Mouse (Mus musculus) common myeloid progenitor, adult 5-6 weeks (primary cell): Measurements from ENCODE around the gene Gm7233. TPM values are rescaled to one million over a fixed set of nuclear protein-coding genes. Genes with fewer than 3 reads are reported as not detected.
"Not testable (repeated sequence)": the region's sequence is repeated elsewhere in the genome, so short reads cannot be mapped to it uniquely, and the experiment has no call there.

Experiments
- ATAC-seq: replicated peaks from 2 replicates; pipeline ENCODE4 v1.8.0; 2016; ENCODE audit warnings: low read depth, mild to moderate bottlenecking, moderate TSS enrichment, inconsistent platforms; ENCODE audit not compliant: poor library complexity, severe bottlenecking
- total RNA-seq: library from RNA; stranded (forward); fragments of 200-1000, 187-1606 nt; gene quantifications from 2 replicates; pipeline ENCODE4 v1.2.3, GENCODE M21; 2017

The Gm7233 gene
- not detected in 2 replicates for total RNA-seq

DNA sequence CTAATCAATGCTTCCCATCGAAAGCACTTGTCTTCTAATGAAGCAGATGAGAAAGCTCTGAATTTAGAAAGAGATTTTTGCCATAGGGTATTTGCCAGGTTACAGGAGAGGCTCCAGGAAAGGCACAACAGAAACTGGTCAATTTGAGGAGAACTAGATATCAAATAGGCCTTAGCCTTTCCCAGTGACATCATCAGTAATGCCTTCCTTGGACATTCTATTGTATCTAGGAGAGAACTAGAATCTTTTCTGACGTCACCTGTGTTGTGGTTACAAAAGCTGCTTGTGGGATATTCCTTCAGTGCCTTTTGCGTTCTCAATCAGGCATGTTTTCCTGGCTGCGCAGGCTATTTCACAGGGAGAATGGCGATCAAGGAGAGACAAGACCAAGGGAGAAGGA, at the start of gene Gm7233:
Gene Gm7233, plus strand, starts transcription at position 301 of the 400 bp plus-strand sequence.
- ATAC-seq, result not testable (repeated sequence)

DNA sequence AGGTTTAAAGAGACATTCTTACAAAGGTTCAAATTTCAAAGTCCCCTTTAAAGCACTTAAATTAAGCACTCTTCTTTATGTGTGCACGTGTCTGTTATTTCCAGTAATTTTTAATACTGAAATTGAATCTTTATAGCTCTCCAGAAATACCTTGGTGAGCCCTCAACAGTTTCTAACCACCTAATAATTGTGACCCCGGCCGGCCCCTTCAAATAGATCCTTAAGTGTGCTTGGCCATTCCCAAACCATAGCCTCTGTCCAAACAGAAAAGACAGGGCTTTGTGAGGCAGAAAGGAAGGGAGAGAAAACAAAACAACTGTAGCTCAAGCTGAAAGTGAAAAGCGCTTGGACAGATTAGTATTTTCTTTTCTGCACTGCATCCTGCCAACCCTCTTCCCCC, 12.5 kb upstream of the Gm7233 start:
- ATAC-seq, result not testable (repeated sequence)

DNA sequence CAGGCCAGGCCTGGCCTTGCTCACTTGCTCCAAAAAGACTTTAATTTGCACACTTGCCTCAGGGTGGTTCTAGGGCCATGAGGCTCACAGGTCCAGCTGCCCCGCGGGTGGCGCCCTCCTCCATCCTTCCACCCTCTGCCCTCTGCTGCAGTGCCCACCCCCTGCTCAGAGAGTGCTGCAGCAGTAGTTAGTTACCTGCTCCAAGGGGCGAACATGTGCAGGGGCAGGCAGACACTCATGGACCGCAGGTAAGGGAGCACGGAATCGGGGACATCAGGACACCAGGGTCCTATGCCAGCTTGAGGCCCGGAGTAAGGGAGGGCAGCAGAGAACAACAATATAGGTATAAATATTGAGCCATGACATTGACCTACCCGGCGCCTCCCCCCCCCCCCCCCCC, 11.7 kb upstream of the Gm7233 start:
- ATAC-seq, result not testable (repeated sequence)

DNA sequence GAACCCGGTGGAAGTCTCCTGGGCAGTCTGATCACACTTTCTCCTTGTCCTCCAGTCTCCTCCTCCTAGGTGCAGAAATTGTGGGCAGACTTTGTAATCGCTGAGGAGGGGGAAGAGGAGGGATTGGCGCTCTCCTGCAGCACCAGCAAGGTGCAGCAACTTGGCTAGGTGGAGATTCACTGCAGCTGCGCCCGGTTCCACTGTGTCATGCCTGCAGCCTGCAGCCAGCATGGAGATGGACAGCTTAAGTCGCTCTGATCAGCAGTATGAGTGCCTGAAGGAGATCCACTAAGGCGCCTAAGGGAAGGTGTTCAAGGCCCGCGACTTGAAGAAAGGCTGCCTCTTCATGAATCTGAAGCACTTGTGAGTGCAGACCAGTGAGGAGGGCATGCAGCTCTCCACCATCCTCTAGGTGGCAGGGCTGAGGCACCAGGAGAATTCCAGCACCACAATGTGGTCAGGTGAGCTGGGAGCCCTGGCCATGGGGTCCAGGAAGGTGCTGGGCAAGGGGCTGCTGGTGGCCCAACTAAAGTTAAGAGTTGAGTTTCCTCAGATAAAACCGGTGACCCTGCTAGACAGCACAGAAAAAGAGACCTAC, 11.0 kb upstream of the Gm7233 start:
- not testable (repeated sequence) for ATAC-seq

DNA sequence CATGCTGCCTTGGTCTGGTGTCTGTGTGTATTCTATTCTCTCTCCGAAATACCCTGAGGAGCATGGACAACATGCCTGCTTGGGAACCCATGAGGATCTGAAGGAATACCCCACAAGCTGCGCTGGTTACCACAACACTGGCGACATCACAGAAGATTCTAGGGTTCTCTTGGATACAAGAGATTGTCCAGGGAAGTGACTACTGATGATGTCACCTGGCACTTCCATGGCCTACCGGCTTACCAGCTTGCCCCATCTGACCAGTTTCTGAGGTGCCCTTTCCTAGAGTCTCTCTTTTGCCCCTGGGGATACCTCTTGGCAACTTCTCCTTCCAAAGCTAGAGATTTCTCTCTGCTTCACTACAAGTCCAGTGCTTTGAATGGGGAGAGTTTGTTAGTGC, 55.5 kb downstream of the Gm7233 start, which contains the start of gene Gm8122:
Gene Gm8122, minus strand, starts transcription at position 101 of the 400 bp plus-strand sequence.
- not testable (repeated sequence) for ATAC-seq

Other genes starting within 250 kb of the Gm7233 start
- gene Gm8082, start 186.2 kb upstream of the Gm7233 start, total RNA-seq, result not detected in 2 replicates
- not detected in 2 replicates for gene Gm10376, start 164.2 kb upstream of the Gm7233 start, total RNA-seq
- gene Gm8094, start 103.2 kb upstream of the Gm7233 start, total RNA-seq, result not detected in 2 replicates
- gene Gm8104, start 79.3 kb upstream of the Gm7233 start, total RNA-seq, result not detected in 2 replicates
- gene Gm8122, start 55.4 kb downstream of the Gm7233 start, total RNA-seq, result not detected in 2 replicates
- not detected in 2 replicates for gene Gm8126, start 78.8 kb downstream of the Gm7233 start, total RNA-seq
- gene Gm9732, start 95.2 kb downstream of the Gm7233 start, total RNA-seq, result not detected in 2 replicates
- gene Gm8127, start 114.0 kb downstream of the Gm7233 start, total RNA-seq, result not detected in 2 replicates
- not detected in 2 replicates for gene 1700001F09Rik, start 167.9 kb downstream of the Gm7233 start, total RNA-seq
- gene Gm8138, start 236.5 kb downstream of the Gm7233 start, total RNA-seq, result not detected in 2 replicates